15 mouse cellular contexts compared by ENCODE assay signal in the genomic region with DNA sequence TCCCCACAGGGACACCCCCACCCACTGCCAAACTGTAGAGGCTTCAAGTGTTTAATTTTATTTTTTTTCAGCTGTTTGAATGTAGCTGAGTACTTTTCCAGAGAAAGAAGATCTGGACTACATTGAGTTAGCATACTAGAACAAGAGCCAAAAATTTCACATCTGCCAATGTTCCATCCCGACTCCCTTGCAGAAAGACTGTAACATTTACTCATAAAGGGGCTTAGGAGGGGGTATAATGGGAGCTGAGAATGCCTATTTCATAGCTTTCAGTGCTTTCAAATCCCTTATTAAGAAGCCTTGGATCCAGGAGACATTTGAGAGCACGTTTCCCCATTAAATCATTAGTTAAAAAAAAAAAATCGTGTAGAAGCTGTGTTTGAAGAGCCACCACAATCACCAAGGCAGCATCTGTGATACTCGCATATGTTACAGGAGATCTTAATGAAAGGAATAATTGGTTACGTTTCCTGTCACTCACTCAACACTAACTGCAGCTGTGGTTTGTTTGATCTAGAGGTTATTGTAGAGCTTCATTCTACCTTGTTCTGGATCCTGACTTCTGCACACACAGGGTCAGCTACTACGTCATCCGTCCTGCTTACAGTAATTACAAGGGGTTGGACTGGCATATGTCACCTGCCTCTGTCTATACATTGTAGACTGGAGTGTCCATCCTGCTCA. TPM values are rescaled to one million over a fixed set of nuclear protein-coding genes. Genes with fewer than 3 reads are reported as not detected.
DNase-seq lines count a peak whose midpoint lies in the region; ATAC-seq and TF ChIP-seq lines count a peak whose summit lies in the region.
"Had no signal": no experiment of that assay in that cellular context is flagged by ENCODE, and none has a peak within 500 bp of the region (broad histone marks: within the 10 kb centered on the region; RNA-seq: fewer than 3 reads in every experiment).

No protein-coding gene starts in this region.

- no peaks in the 10 kb centered on the region for H3K9me3 ChIP-seq in forebrain, postnatal 0 days (ENCODE audit: low read length)
- no peaks in the 10 kb centered on the region for H3K9me3 ChIP-seq in forebrain, embryonic 16.5 days (ENCODE audit: control insufficient read depth, low read length)
- H3K9me3 ChIP-seq in lung, embryonic 16.5 days (ENCODE audit: control insufficient read depth, low read length) = no peaks in the 10 kb centered on the region
- no peaks in the 10 kb centered on the region for H3K9me3 ChIP-seq in intestine, embryonic 15.5 days
- H3K9me3 ChIP-seq in stomach, embryonic 16.5 days (replicated peaks; ENCODE audit: control insufficient read depth, low read length) = no peaks in the 10 kb centered on the region
- H3K9me3 ChIP-seq: forebrain, embryonic 10.5 days; midbrain, embryonic 10.5 days had no signal

- DNase-seq in forebrain, postnatal 0 days = no peak
- no peak for DNase-seq in lung, adult 18-20 months
- DNase-seq in adrenal gland, adult 8-10 months = no peak
- no peak for DNase-seq in cerebellum, postnatal 36 days
- DNase-seq: cerebellum, postnatal 25 days; left cerebral cortex, postnatal 4 days; right cerebral cortex, adult 18-20 months; thymus, postnatal 25 days had no signal

- no peak overlapping the region for H3K4me2 ChIP-seq in forebrain, postnatal 0 days (ENCODE audit: low read depth)
- H3K4me2 ChIP-seq in forebrain, embryonic 16.5 days (ENCODE audit: low read length) = no peak overlapping the region
- H3K4me2 ChIP-seq in lung, embryonic 16.5 days (ENCODE audit: low read depth, low read length) = no peak overlapping the region
- H3K4me2 ChIP-seq in intestine, embryonic 15.5 days (replicated peaks) = no peak overlapping the region
- H3K4me2 ChIP-seq in stomach, embryonic 16.5 days (ENCODE audit: low read depth, low read length) = no peak overlapping the region

- H3K9ac ChIP-seq in forebrain, postnatal 0 days = no peak overlapping the region
- no peak overlapping the region for H3K9ac ChIP-seq in forebrain, embryonic 16.5 days (replicated peaks; ENCODE audit: low read depth, low read length)
- no peak overlapping the region for H3K9ac ChIP-seq in lung, embryonic 16.5 days (ENCODE audit: low read length)
- no peak overlapping the region for H3K9ac ChIP-seq in intestine, embryonic 15.5 days
- no peak overlapping the region for H3K9ac ChIP-seq in stomach, embryonic 16.5 days (ENCODE audit: low read length)

- no peak overlapping the region for H3K4me3 ChIP-seq in forebrain, postnatal 0 days (ENCODE audit: low read depth, low read length)
- H3K4me3 ChIP-seq in forebrain, embryonic 16.5 days (replicated peaks; ENCODE audit: low read length) = no peak overlapping the region
- no peak overlapping the region for H3K4me3 ChIP-seq in lung, embryonic 16.5 days (ENCODE audit: low read length)
- H3K4me3 ChIP-seq in intestine, embryonic 15.5 days (replicated peaks) = no peak overlapping the region
- H3K4me3 ChIP-seq in stomach, embryonic 16.5 days (replicated peaks; ENCODE audit: low read length) = no peak overlapping the region
- H3K4me3 ChIP-seq: forebrain, embryonic 10.5 days; midbrain, embryonic 10.5 days had no signal

- WGBS in forebrain, postnatal 0 days = 39% methylated on average over 7 of the region's 7 CpGs
- 44% methylated on average over 7 of the region's 7 CpGs for WGBS in forebrain, embryonic 16.5 days
- 56% methylated on average over 7 of the region's 7 CpGs for WGBS in lung, embryonic 16.5 days
- 62% methylated on average over 7 of the region's 7 CpGs for WGBS in intestine, embryonic 15.5 days
- 60% methylated on average over 7 of the region's 7 CpGs for WGBS in stomach, embryonic 16.5 days

- H3K27me3 ChIP-seq in forebrain, postnatal 0 days (ENCODE audit: insufficient read depth, low read length) = no peaks in the 10 kb centered on the region
- H3K27me3 ChIP-seq in forebrain, embryonic 16.5 days (replicated peaks; ENCODE audit: control insufficient read depth, insufficient read depth, low read length) = no peaks in the 10 kb centered on the region
- H3K27me3 ChIP-seq in lung, embryonic 16.5 days (ENCODE audit: control insufficient read depth, insufficient read depth, low read depth, low read length) = no peaks in the 10 kb centered on the region
- no peaks in the 10 kb centered on the region for H3K27me3 ChIP-seq in intestine, embryonic 15.5 days (replicated peaks)
- H3K27me3 ChIP-seq in stomach, embryonic 16.5 days (ENCODE audit: control insufficient read depth, insufficient read depth, low read length) = no peaks in the 10 kb centered on the region
- H3K27me3 ChIP-seq: Patski had no signal

- H3K36me3 ChIP-seq in forebrain, postnatal 0 days (ENCODE audit: insufficient read depth) = no peaks in the 10 kb centered on the region
- H3K36me3 ChIP-seq in forebrain, embryonic 16.5 days (ENCODE audit: control insufficient read depth, insufficient read depth) = no peaks in the 10 kb centered on the region
- H3K36me3 ChIP-seq in lung, embryonic 16.5 days (ENCODE audit: control insufficient read depth, insufficient read depth, low read length) = no peaks in the 10 kb centered on the region
- no peaks in the 10 kb centered on the region for H3K36me3 ChIP-seq in intestine, embryonic 15.5 days
- no peaks in the 10 kb centered on the region for H3K36me3 ChIP-seq in stomach, embryonic 16.5 days (ENCODE audit: control insufficient read depth, insufficient read depth, low read length)
- H3K36me3 ChIP-seq: forebrain, embryonic 10.5 days; midbrain, embryonic 10.5 days had no signal

- H3K4me1 ChIP-seq in forebrain, postnatal 0 days (ENCODE audit: insufficient read depth) = no peaks in the 10 kb centered on the region
- H3K4me1 ChIP-seq in forebrain, embryonic 16.5 days (replicated peaks; ENCODE audit: control insufficient read depth, insufficient read depth, low read length) = no peaks in the 10 kb centered on the region
- H3K4me1 ChIP-seq in lung, embryonic 16.5 days (replicated peaks; ENCODE audit: control insufficient read depth, insufficient read depth, low read length) = peaks cover 30% of the 10 kb centered on the region
- peaks cover 13% of the 10 kb centered on the region; the same call in 1 of the 2 replicates for H3K4me1 ChIP-seq in intestine, embryonic 15.5 days (replicated peaks)
- H3K4me1 ChIP-seq in stomach, embryonic 16.5 days (ENCODE audit: control insufficient read depth, insufficient read depth, low read length) = peaks cover 26% of the 10 kb centered on the region
- H3K4me1 ChIP-seq: forebrain, embryonic 10.5 days; midbrain, embryonic 10.5 days had no signal

- ATAC-seq in forebrain, postnatal 0 days = peak; percentile 47; the same call in 1 of the 2 replicates
- no peak for ATAC-seq in forebrain, embryonic 16.5 days
- ATAC-seq in lung, embryonic 16.5 days (ENCODE audit: low read depth) = no peak
- no peak for ATAC-seq in intestine, embryonic 15.5 days
- ATAC-seq in stomach, embryonic 16.5 days (ENCODE audit: insufficient read depth, low FRiP score) = peak; percentile 15; the same call in 1 of the 2 replicates

- H3K27ac ChIP-seq in forebrain, postnatal 0 days (ENCODE audit: low read depth, low read length) = 0 out of 2 replicates have a peak overlapping the region, but pooled peaks have one; percentile 35
- H3K27ac ChIP-seq in forebrain, embryonic 16.5 days (ENCODE audit: low read length) = no peak overlapping the region
- H3K27ac ChIP-seq in lung, embryonic 16.5 days (ENCODE audit: low read length) = 0 out of 2 replicates have a peak overlapping the region, but pooled peaks have one; percentile 32
- peak overlapping the region; percentile 6; the same call in 1 of the 2 replicates for H3K27ac ChIP-seq in intestine, embryonic 15.5 days
- H3K27ac ChIP-seq in stomach, embryonic 16.5 days (ENCODE audit: low read length) = peak overlapping the region; percentile 61
- H3K27ac ChIP-seq: midbrain, embryonic 10.5 days had no signal

- TF ChIP-seq CTCF in forebrain, postnatal 0 days (IDR thresholded peaks at IDR 0.05; ENCODE audit: low read depth) = no peak

RNA-seq across cellular contexts. Expression of a gene that starts 35.8 kb away (rescaled TPM):
- 7.6 and 8.7 TPM in 2 replicates for total RNA-seq in forebrain, postnatal 0 days (2014; rRNA removed)
- polyA plus RNA-seq in forebrain, postnatal 0 days (2015; fragmentation: Nextera tagmentation; extraction: Ambion mirVana) = 4.3 and 5.6 TPM in 2 replicates
- 4.5 and 6.1 TPM in 2 replicates for polyA plus RNA-seq in forebrain, embryonic 16.5 days (2015; fragmentation: Nextera tagmentation; extraction: Ambion mirVana)
- 23.8 and 25.1 TPM in 2 replicates for polyA plus RNA-seq in lung, embryonic 16.5 days (2015; fragmentation: Nextera tagmentation; extraction: Ambion mirVana)
- 49.8 and 55.9 TPM in 2 replicates for polyA plus RNA-seq in intestine, embryonic 15.5 days (2015; fragmentation: Nextera tagmentation; extraction: Ambion mirVana)
- 28.2 and 31.3 TPM in 2 replicates for polyA plus RNA-seq in stomach, embryonic 16.5 days (2015; fragmentation: Nextera tagmentation; extraction: Ambion mirVana)
- 10 to 100 TPM; 46.3 to 61.4 (median 52.9) TPM for total RNA-seq in adrenal gland, adult 8-10 months (2022)

Comparison
In these comparisons a context has a peak if more than half of its experiments do, and no peak if none do; other contexts are left out.
1. ATAC-seq: peak in forebrain, postnatal 0 days (single experiment) and stomach, embryonic 16.5 days (single experiment); none in forebrain, embryonic 16.5 days (single experiment), lung, embryonic 16.5 days (single experiment) and intestine, embryonic 15.5 days (single experiment).